In genomic region chr9:27087402-27087801, GRCm38 (mm10) we compare ENCODE assay signal across 25 mouse cellular contexts. TPM values are rescaled to one million over a fixed set of nuclear protein-coding genes. Genes with fewer than 3 reads are reported as not detected.
DNase-seq lines count a peak whose midpoint lies in the region; ATAC-seq lines count a peak whose summit lies in the region.
"Had no signal": no experiment of that assay in that cellular context is flagged by ENCODE, and none has a peak within 500 bp of the region (broad histone marks: within the 10 kb centered on the region; RNA-seq: fewer than 3 reads in every experiment).

No protein-coding gene starts in this region.

- H3K27ac ChIP-seq in heart, embryonic 10.5 days: no peak overlapping the region
- H3K27ac ChIP-seq: embryonic facial prominence, embryonic 10.5 days; embryonic facial prominence, embryonic 12.5 days; forebrain, embryonic 13.5 days; forebrain, embryonic 15.5 days had no signal

- intact Hi-C loops in heart, postnatal 36 days (cut with DNase I): no loop called here

- DNase-seq in frontal cortex, postnatal 36 days (ENCODE audit: low spot score in 2 of 2): no peak
- peak; percentile 63 for DNase-seq in heart, embryonic 10.5 days (ENCODE audit: low spot score)
- DNase-seq in heart, postnatal 36 days: no peak
- DNase-seq: adrenal gland, adult 2 months; adrenal gland, postnatal 10 days; adrenal gland, postnatal 25 days; B cell, adult 2 months; cerebellum, adult 11-12 months; cerebellum, adult 2 months; cerebellum, adult 9-10 months; cerebellum, postnatal 10 days; cerebellum, postnatal 25 days; forebrain, postnatal 0 days had no signal

- H3K4me1 ChIP-seq in heart, embryonic 10.5 days: no peaks in the 10 kb centered on the region
- H3K4me1 ChIP-seq: embryonic facial prominence, embryonic 10.5 days; embryonic facial prominence, embryonic 12.5 days; forebrain, embryonic 13.5 days had no signal

- WGBS in heart, embryonic 10.5 days: 91% methylated on average over 3 of the region's 3 CpGs

- 0 out of 2 replicates have a peak, but pooled peaks have one; percentile 10 for ATAC-seq in frontal cortex, adult (ENCODE audit: low TSS enrichment)
- peak; percentile 50 for ATAC-seq in granulocyte monocyte progenitor cell, adult 5-6 weeks (replicated peaks; ENCODE audit: poor library complexity, severe bottlenecking)
- no peak for ATAC-seq in megakaryocyte-erythroid progenitor cell, adult 5-6 weeks (replicated peaks; ENCODE audit: low FRiP score, low TSS enrichment, poor library complexity, severe bottlenecking)
- ATAC-seq: activated CD4-positive, CD25-positive, alpha-beta regulatory T cell, adult 4 months; CD4-positive, CD25-positive, alpha-beta regulatory T cell, adult 4 months; forebrain, embryonic 13.5 days; forebrain, embryonic 15.5 days; forebrain, postnatal 0 days; Patski had no signal

- no peaks in the 10 kb centered on the region for H3K27me3 ChIP-seq in heart, embryonic 10.5 days (ENCODE audit: insufficient read depth, poor library complexity, severe bottlenecking)
- H3K27me3 ChIP-seq: CH12.LX; embryonic facial prominence, embryonic 12.5 days; forebrain, embryonic 13.5 days; forebrain, embryonic 15.5 days; Patski had no signal

- H3K4me3 ChIP-seq in heart, embryonic 10.5 days: no peak overlapping the region
- H3K4me3 ChIP-seq: embryonic facial prominence, embryonic 10.5 days; embryonic facial prominence, embryonic 12.5 days; forebrain, embryonic 13.5 days; forebrain, embryonic 15.5 days had no signal

- no peaks in the 10 kb centered on the region for H3K9me3 ChIP-seq in heart, embryonic 10.5 days
- H3K9me3 ChIP-seq: embryonic facial prominence, embryonic 10.5 days; embryonic facial prominence, embryonic 12.5 days; forebrain, embryonic 13.5 days; forebrain, embryonic 15.5 days; G1E had no signal

- peaks cover 95% of the 10 kb centered on the region for H3K36me3 ChIP-seq in heart, embryonic 10.5 days

RNA-seq across cellular contexts. Expression of gene Ncapd3, which starts 57.4 kb away (rescaled TPM):
- 28.3 and 29.4 TPM in 2 replicates for polyA plus RNA-seq in heart, embryonic 10.5 days (2016; fragmentation: Nextera tagmentation; extraction: Ambion mirVana)
- 10 to 100 TPM; 10.7 to 11.4 TPM for total RNA-seq in heart, postnatal 36 days (2021)
- total RNA-seq in granulocyte monocyte progenitor cell, adult 5-6 weeks (2014; fragmentation: Nextera tagmentation): 56.6 and 57.9 TPM in 2 replicates
- total RNA-seq in granulocyte monocyte progenitor cell, adult 5-6 weeks (2017): 45.1 and 49.9 TPM in 2 replicates
- total RNA-seq in megakaryocyte-erythroid progenitor cell, adult 5-6 weeks (2014; fragmentation: Nextera tagmentation): 69.3 and 79.4 TPM in 2 replicates
- total RNA-seq in megakaryocyte-erythroid progenitor cell, adult 5-6 weeks (2017): 47.9 and 52.1 TPM in 2 replicates

RNA-seq across cellular contexts. Expression of gene Vps26b, which starts 57.5 kb away (rescaled TPM):
- polyA plus RNA-seq in heart, embryonic 10.5 days (2016; fragmentation: Nextera tagmentation; extraction: Ambion mirVana): 23.3 and 30.8 TPM in 2 replicates
- total RNA-seq in heart, postnatal 36 days (2021): 10 to 100 TPM; 30.5 to 32.2 TPM
- 35.9 and 47.6 TPM in 2 replicates for total RNA-seq in granulocyte monocyte progenitor cell, adult 5-6 weeks (2014; fragmentation: Nextera tagmentation)
- 37.3 and 37.9 TPM in 2 replicates for total RNA-seq in granulocyte monocyte progenitor cell, adult 5-6 weeks (2017)
- 24.5 and 29.6 TPM in 2 replicates for total RNA-seq in megakaryocyte-erythroid progenitor cell, adult 5-6 weeks (2014; fragmentation: Nextera tagmentation)
- 33.4 and 34.7 TPM in 2 replicates for total RNA-seq in megakaryocyte-erythroid progenitor cell, adult 5-6 weeks (2017)
